Mouse (Mus musculus) CH12.LX (cell line): Measurements from ENCODE around the gene Cabp2. TPM values are rescaled to one million over a fixed set of nuclear protein-coding genes. Genes with fewer than 3 reads are reported as not detected.

Experiments
- DNase-seq: peaks from one replicate; pipeline ENCODE4 v3.0.0-alpha.2; 2013; ENCODE audit errors: extremely low read depth
- H3K27ac ChIP-seq: 2 replicates; pipeline ENCODE4 v1.5.1; 2012; ENCODE audit warnings: low read depth, mild to moderate bottlenecking, control low read depth, moderate library complexity; ENCODE audit not compliant: insufficient read depth
- H3K27me3 ChIP-seq: replicated peaks from 2 replicates; pipeline ENCODE3; 2012; ENCODE audit warnings: inconsistent platforms
- H3K36me3 ChIP-seq, 2 experiments: replicated peaks in 1 of 2; 2 replicates each; pipeline versions ENCODE3 to v1.6.1; 2012; ENCODE audit warnings: inconsistent platforms in 1 of 2, low read length in 1 of 2, mild to moderate bottlenecking in 1 of 2, mixed read lengths in 1 of 2, moderate library complexity in 1 of 2; ENCODE audit not compliant: control insufficient read depth in 1 of 2, insufficient read depth in 1 of 2
- H3K4me1 ChIP-seq, 2 experiments: 2 replicates each; pipeline ENCODE4 v1.6.1; 2012; ENCODE audit warnings: inconsistent platforms in 1 of 2, moderate library complexity in 1 of 2; ENCODE audit not compliant: insufficient read depth in 2 of 2, control insufficient read depth in 1 of 2
- H3K4me2 ChIP-seq: 2 replicates; pipeline ENCODE4 v1.6.1; 2012; ENCODE audit warnings: low read depth, mild to moderate bottlenecking, control low read depth; ENCODE audit not compliant: poor library complexity, insufficient read depth, severe bottlenecking
- H3K4me3 ChIP-seq, 3 experiments: fragments of 150-350 bp in 1 of 3; sonication (generic) in 1 of 3; replicated peaks in 1 of 3; 2 replicates each; pipeline versions ENCODE3 to v1.5.1; 2011 to 2012; ENCODE audit warnings: low read depth in 2 of 3, low read length in 2 of 3, mild to moderate bottlenecking in 2 of 3, moderate library complexity in 2 of 3, control low read depth in 1 of 3, improper control_type of control experiment in 1 of 3, inconsistent platforms in 1 of 3, mixed read lengths in 1 of 3; ENCODE audit not compliant: poor library complexity in 1 of 3
- H3K79me2 ChIP-seq: replicated peaks from 2 replicates; pipeline ENCODE4 v1.6.1; 2012; ENCODE audit warnings: mild to moderate bottlenecking, moderate library complexity; ENCODE audit not compliant: control insufficient read depth, poor library complexity, insufficient read depth, severe bottlenecking; ENCODE audit errors: extremely low read depth
- H3K9ac ChIP-seq: 2 replicates; pipeline ENCODE4 v1.6.1; 2012; ENCODE audit warnings: low read depth, mild to moderate bottlenecking, control low read depth, moderate library complexity; ENCODE audit not compliant: insufficient read depth
- H3K9me3 ChIP-seq: replicated peaks from 2 replicates; pipeline ENCODE3; 2012; ENCODE audit warnings: low read length, inconsistent platforms, mixed read lengths
- BHLHE40 ChIP-seq: IDR thresholded peaks from 2 replicates; pipeline ENCODE4 v1.6.1; 2011; ENCODE audit warnings: mild to moderate bottlenecking, low read depth, low read length, improper control_type of control experiment
- CTCF ChIP-seq, 2 experiments: IDR thresholded peaks in 1 of 2; conservative IDR thresholded peaks in 1 of 2; 2 replicates each; pipeline ENCODE4 v1.5.1; 2011 to 2012; ENCODE audit warnings: low read depth in 2 of 2, low read length in 2 of 2, improper control_type of control experiment in 1 of 2, inconsistent platforms in 1 of 2, mild to moderate bottlenecking in 1 of 2, moderate library complexity in 1 of 2
- E2F4 ChIP-seq: IDR thresholded peaks from 2 replicates; pipeline ENCODE4 v1.6.1; 2011; ENCODE audit warnings: low read depth, low read length, improper control_type of control experiment; ENCODE audit not compliant: insufficient replicate concordance
- ELF1 ChIP-seq: IDR thresholded peaks from 2 replicates; pipeline ENCODE4 v1.6.1; 2014; ENCODE audit warnings: low read depth, mild to moderate bottlenecking, inconsistent platforms, low read length, improper control_type of control experiment
- EP300 ChIP-seq: IDR thresholded peaks from 2 replicates; pipeline ENCODE4 v1.6.1; 2011; ENCODE audit warnings: low read length, improper control_type of control experiment
- ETS1 ChIP-seq: conservative IDR thresholded peaks from 2 replicates; pipeline ENCODE4 v1.6.1; 2012; ENCODE audit warnings: low read depth, mild to moderate bottlenecking, inconsistent platforms, low read length, improper control_type of control experiment, moderate library complexity
- GABPA ChIP-seq: IDR thresholded peaks from 2 replicates; pipeline ENCODE4 v1.6.1; 2012; ENCODE audit warnings: low read depth, low read length, improper control_type of control experiment, inconsistent platforms; ENCODE audit not compliant: insufficient replicate concordance
- HCFC1 ChIP-seq: IDR thresholded peaks from 2 replicates; pipeline ENCODE4 v1.6.1; 2012; ENCODE audit warnings: low read depth, mild to moderate bottlenecking, inconsistent platforms, low read length, improper control_type of control experiment
- IRF4 ChIP-seq: IDR thresholded peaks from 2 replicates; pipeline ENCODE4 v1.6.1; 2014; ENCODE audit warnings: low read depth, mild to moderate bottlenecking, inconsistent platforms, low read length, improper control_type of control experiment
- JUN ChIP-seq: IDR thresholded peaks from 2 replicates; pipeline ENCODE4 v1.6.1; 2011; ENCODE audit warnings: low read depth, mild to moderate bottlenecking, low read length, improper control_type of control experiment, moderate library complexity; ENCODE audit not compliant: insufficient read depth
- KAT2A ChIP-seq: IDR thresholded peaks from 2 replicates; pipeline ENCODE4 v1.6.1; 2012; ENCODE audit warnings: low read length, improper control_type of control experiment, inconsistent platforms; ENCODE audit not compliant: insufficient replicate concordance
- MEF2A ChIP-seq: IDR thresholded peaks from 2 replicates; pipeline ENCODE4 v1.6.1; 2014; ENCODE audit warnings: low read depth, mild to moderate bottlenecking, inconsistent platforms, low read length, improper control_type of control experiment, borderline replicate concordance
- MXI1 ChIP-seq: IDR thresholded peaks from 2 replicates; pipeline ENCODE4 v1.6.1; 2011; ENCODE audit warnings: mild to moderate bottlenecking, low read depth, low read length, improper control_type of control experiment
- MYC ChIP-seq: IDR thresholded peaks from 2 replicates; pipeline ENCODE4 v1.6.1; 2011; ENCODE audit warnings: low read depth, mild to moderate bottlenecking, improper control_type of control experiment, low read length
- PAX5 ChIP-seq: IDR thresholded peaks from 2 replicates; pipeline ENCODE4 v1.6.1; 2012; ENCODE audit warnings: low read length, inconsistent platforms, mixed read lengths
- POLR2A ChIP-seq: IDR thresholded peaks from 2 replicates; pipeline ENCODE4 v1.6.1; 2011; ENCODE audit warnings: low read depth, mild to moderate bottlenecking, improper control_type of control experiment, low read length
- SIN3A ChIP-seq: IDR thresholded peaks from 2 replicates; pipeline ENCODE4 v1.6.1; 2012; ENCODE audit warnings: low read length, improper control_type of control experiment, inconsistent platforms
- SMC3 ChIP-seq: IDR thresholded peaks from 2 replicates; pipeline ENCODE4 v1.6.1; 2011; ENCODE audit warnings: low read depth, low read length, improper control_type of control experiment
- TBP ChIP-seq: conservative IDR thresholded peaks from 2 replicates; pipeline ENCODE4 v1.6.1; 2011; ENCODE audit warnings: low read depth, low read length, improper control_type of control experiment
- TCF12 ChIP-seq: IDR thresholded peaks from 2 replicates; pipeline ENCODE4 v1.6.1; 2014; ENCODE audit warnings: low read depth, mild to moderate bottlenecking, inconsistent platforms, low read length, improper control_type of control experiment
- UBTF ChIP-seq: IDR thresholded peaks from 2 replicates; pipeline ENCODE4 v1.6.1; 2012; ENCODE audit warnings: low read depth, mild to moderate bottlenecking, inconsistent platforms, low read length, improper control_type of control experiment, moderate library complexity
- dilution Hi-C: fragments of 300-500 bp; cut with MboI; formaldehyde crosslinking; loops from 2 replicates; pipeline ENCODE4 v1.14.3; 2020; ENCODE audit warnings: low sequenced_read_pairs; ENCODE audit not compliant: extremely low pct_unique_long_range_greater_than_20kb, extremely low pct_ligation_motif_present
- in situ Hi-C: fragments of 300-500 bp; cut with MboI; formaldehyde crosslinking; loops from 3 replicates; pipeline ENCODE4 v1.14.3; 2019; ENCODE audit warnings: low sequenced_read_pairs, low pct_ligation_motif_present, low pct_unique_long_range_greater_than_20kb, mixed read lengths
- polyA plus RNA-seq: library from polyadenylated mRNA; unstranded; fragments of >175 nt; gene quantifications from 2 replicates; pipeline ENCODE4 v1.2.1, GENCODE M21; 2012; ENCODE audit warnings: low read depth; ENCODE audit not compliant: insufficient read length
- total RNA-seq, 2 experiments: library from RNA; depleted of rRNA; stranded (reverse); fragments of 300-350 nt in 1 of 2; fragments of >200 nt in 1 of 2; gene quantifications; 2 replicates each; pipeline ENCODE4 v1.2.3; 2012 to 2014

Gene Cabp2
- total and polyA plus RNA-seq, 3 experiments: not detected

DNA sequence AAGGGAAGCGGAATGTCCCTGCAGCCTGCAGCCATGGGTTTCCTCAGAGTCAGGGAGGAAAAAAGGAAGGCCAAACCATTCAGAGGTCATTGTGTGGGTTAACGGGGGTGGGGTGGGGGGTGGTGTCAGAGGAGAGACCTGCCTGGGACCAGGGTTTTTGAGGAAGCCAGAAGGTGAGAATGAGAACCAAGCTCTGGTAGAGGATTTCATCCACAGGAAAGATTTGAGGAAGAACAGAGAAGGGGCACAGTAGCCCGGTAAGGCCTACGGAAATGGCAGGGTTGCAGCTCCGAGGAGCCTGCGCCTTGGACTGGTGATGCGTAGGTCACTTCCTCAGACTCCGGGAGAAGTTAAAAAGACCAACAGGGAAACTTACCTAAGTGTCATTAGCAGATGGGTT lies 10.6 kb upstream of the Cabp2 start:
- in situ Hi-C loops: no loop called here
- Histone ChIP-seq H3K9me3 (no peaks in the 10 kb centered on the region), H3K27ac (no peak overlapping the region), H3K79me2 (no peaks in the 10 kb centered on the region), H3K27me3 (peaks cover 14% of the 10 kb centered on the region), H3K9ac (no peak overlapping the region), H3K4me2 (no peak overlapping the region), H3K36me3 (no peaks in the 10 kb centered on the region), H3K4me3 (no peak overlapping the region), H3K4me1 (peaks cover 0 to 4% of the 10 kb centered on the region in 2 experiments; a peak in 1 of 4 replicates)
- TF ChIP-seq EP300: no peak
- TF ChIP-seq TCF12: no peak
- TF ChIP-seq E2F4: no peak
- TF ChIP-seq MEF2A: no peak
- dilution Hi-C loops: no loop called here
- no peak for DNase-seq

DNA sequence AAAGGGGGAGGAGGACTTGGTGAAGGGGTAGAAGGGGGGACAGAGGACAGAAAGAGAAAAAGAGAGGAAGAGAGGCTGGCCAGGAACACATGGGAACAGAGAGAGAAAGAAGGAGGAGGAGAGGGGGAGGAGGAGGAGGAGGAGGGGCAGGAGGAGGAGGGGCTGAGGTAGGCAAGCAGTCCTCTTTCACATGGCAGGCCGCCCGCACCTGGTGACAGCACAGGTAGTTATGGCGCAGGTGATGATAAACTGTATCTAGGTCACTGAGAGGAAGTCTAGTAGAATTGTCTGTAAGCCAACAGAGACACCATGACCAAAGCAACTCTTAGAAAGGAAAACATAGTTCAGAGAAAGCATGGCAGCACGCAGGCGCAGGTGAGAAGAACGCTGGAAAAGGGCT lies 10.0 kb upstream of the Cabp2 start:
- no peak overlapping the region for H3K4me3 ChIP-seq
- dilution Hi-C loops: no loop called here
- no peaks in the 10 kb centered on the region for H3K9me3 ChIP-seq
- TF ChIP-seq POLR2A (no peak), SMC3 (no peak), HCFC1 (no peak)
- no peak for DNase-seq
- no peak overlapping the region for H3K4me2 ChIP-seq
- H3K36me3 ChIP-seq: no peaks in the 10 kb centered on the region
- in situ Hi-C loops: no loop called here
- H3K9ac ChIP-seq: no peak overlapping the region
- H3K27ac ChIP-seq: no peak overlapping the region
- H3K79me2 ChIP-seq: no peaks in the 10 kb centered on the region
- peaks cover 0 to 4% of the 10 kb centered on the region in 2 experiments; a peak in 1 of 4 replicates for H3K4me1 ChIP-seq
- H3K27me3 ChIP-seq: peaks cover 15% of the 10 kb centered on the region

DNA sequence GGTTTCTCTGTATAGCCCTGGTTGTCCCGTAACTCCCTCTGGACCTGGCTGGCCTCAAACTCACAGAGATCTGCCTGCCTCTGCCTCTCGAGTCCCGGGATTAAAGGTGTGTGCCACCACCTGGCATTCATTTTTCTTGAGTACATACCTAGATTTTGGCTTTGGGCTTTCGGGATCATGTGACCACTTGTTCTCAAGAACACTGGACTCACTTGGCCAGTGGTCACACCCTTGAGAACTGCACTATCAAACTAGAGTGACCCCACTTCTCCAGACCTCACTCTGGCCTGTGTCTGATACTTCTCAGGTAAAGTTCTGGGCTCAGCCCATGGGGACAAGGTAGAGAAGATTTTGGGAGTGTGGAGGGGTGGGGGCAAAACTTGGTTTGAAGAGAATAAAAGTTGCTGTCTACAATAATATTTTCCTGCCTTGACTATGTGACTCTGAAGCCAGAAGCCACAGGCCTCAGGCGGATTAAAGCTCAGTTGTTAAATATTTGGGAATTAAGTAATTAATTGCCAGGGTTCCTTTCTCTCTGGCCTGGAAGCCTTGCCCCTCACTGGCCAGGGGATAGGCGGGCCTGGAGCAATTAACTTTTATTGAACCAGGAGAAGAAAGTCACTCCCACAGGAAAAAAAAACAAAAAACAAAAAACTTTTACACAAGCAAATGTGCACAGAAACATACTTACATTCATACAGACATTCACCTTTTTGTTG lies 8.5 kb upstream of the Cabp2 start:
- no peak overlapping the region for H3K27ac ChIP-seq
- no peak overlapping the region for H3K4me3 ChIP-seq
- in situ Hi-C loops (no loop called here), dilution Hi-C loops (no loop called here)
- H3K4me2 ChIP-seq: no peak overlapping the region
- no peaks in the 10 kb centered on the region for H3K36me3 ChIP-seq
- H3K27me3 ChIP-seq: peaks cover 15% of the 10 kb centered on the region
- DNase-seq: no peak
- no peaks in the 10 kb centered on the region for H3K79me2 ChIP-seq
- H3K9ac ChIP-seq: no peak overlapping the region
- H3K4me1 ChIP-seq: peaks cover 0 to 4% of the 10 kb centered on the region in 2 experiments; a peak in 1 of 4 replicates
- no peaks in the 10 kb centered on the region for H3K9me3 ChIP-seq
- TF ChIP-seq JUN (no peak), ELF1 (no peak), BHLHE40 (no peak), SMC3 (no peak), E2F4 (no peak), GABPA (no peak), HCFC1 (no peak), PAX5 (no peak), IRF4 (no peak), MYC (no peak), TBP (no peak), CTCF (conservative IDR thresholded peaks at IDR 0.05 in 1 of 2, IDR thresholded peaks at IDR 0.05 in 1 of 2; ENCODE audit: low read depth in 2 of 2, low read length in 2 of 2) (no peak), UBTF (no peak), SIN3A (no peak), KAT2A (no peak), ETS1 (no peak), EP300 (no peak), MXI1 (no peak)
